ENCODE assay signal across 8 mouse cellular contexts in genomic region chr10:127287271-127287935, GRCm38 (mm10). TPM values are rescaled to one million over a fixed set of nuclear protein-coding genes. Genes with fewer than 3 reads are reported as not detected.
DNase-seq lines count a peak whose midpoint lies in the region; ATAC-seq and TF ChIP-seq lines count a peak whose summit lies in the region.

No protein-coding gene starts in this region.

- no peak for ATAC-seq in heart, embryonic 12.5 days (ENCODE audit: insufficient number of reproducible peaks, low FRiP score)
- ATAC-seq in G1E (ENCODE audit: extremely low read depth, insufficient number of reproducible peaks, low FRiP score, poor library complexity, severe bottlenecking) = no peak
- ATAC-seq in forebrain, postnatal 0 days = no peak

- peak overlapping the region; percentile 84 for H3K9ac ChIP-seq in heart, embryonic 12.5 days
- peak overlapping the region; percentile 75 for H3K9ac ChIP-seq in forebrain, postnatal 0 days

- 74% methylated on average over 15 of the region's 15 CpGs for WGBS in heart, embryonic 12.5 days
- 69% methylated on average over 15 of the region's 15 CpGs for WGBS in forebrain, postnatal 0 days
- WGBS in macrophage (ENCODE audit: missing documents) = 52% methylated on average over 13 of the region's 15 CpGs

- no peaks in the 10 kb centered on the region for H3K9me3 ChIP-seq in heart, embryonic 12.5 days (replicated peaks)
- no peaks in the 10 kb centered on the region for H3K9me3 ChIP-seq in G1E (replicated peaks)
- H3K9me3 ChIP-seq in forebrain, postnatal 0 days (ENCODE audit: low read length) = no peaks in the 10 kb centered on the region

- peaks cover 63% of the 10 kb centered on the region for H3K79me2 ChIP-seq in macrophage (ENCODE audit: inconsistent target)

- TF ChIP-seq CTCF in G1E (IDR thresholded peaks at IDR 0.05; ENCODE audit: low read depth, low read length) = no peak
- no peak for TF ChIP-seq CTCF in forebrain, postnatal 0 days (IDR thresholded peaks at IDR 0.05; ENCODE audit: low read depth)

- H3K4me1 ChIP-seq in heart, embryonic 12.5 days (replicated peaks) = peaks cover 51% of the 10 kb centered on the region
- H3K4me1 ChIP-seq in G1E (ENCODE audit: insufficient read depth, low read depth, low read length) = peaks cover 80% of the 10 kb centered on the region
- peaks cover 20% of the 10 kb centered on the region for H3K4me1 ChIP-seq in forebrain, postnatal 0 days (ENCODE audit: insufficient read depth)

- DNase-seq in heart, adult 8-10 months (ENCODE audit: low spot score) = no peak
- DNase-seq in G1E (ENCODE audit: low spot score) = no peak
- no peak for DNase-seq in forebrain, postnatal 0 days
- no peak for DNase-seq in thymus, postnatal 25 days
- no peak for DNase-seq in adrenal gland, adult 18-20 months (ENCODE audit: low spot score in 2 of 2)
- no peak for DNase-seq in layer of hippocampus, adult 9-11 months

- H3K4me3 ChIP-seq in heart, embryonic 12.5 days = peak overlapping the region; percentile 69
- H3K4me3 ChIP-seq in G1E (ENCODE audit: low read depth, low read length) (peak overlapping the region; percentile 81), macrophage (ENCODE audit: inconsistent target) (peak overlapping the region; percentile 82)
- H3K4me3 ChIP-seq in forebrain, postnatal 0 days (ENCODE audit: low read depth, low read length) = peak overlapping the region; percentile 67

- peak overlapping the region; percentile 99 for H3K27ac ChIP-seq in heart, embryonic 12.5 days (ENCODE audit: poor library complexity, severe bottlenecking)
- peak overlapping the region; percentile 94; the same call in 1 of the 2 replicates for H3K27ac ChIP-seq in forebrain, postnatal 0 days (ENCODE audit: low read depth, low read length)
- peak overlapping the region; percentile 92 for H3K27ac ChIP-seq in macrophage

- peaks cover 50% of the 10 kb centered on the region for H3K36me3 ChIP-seq in heart, embryonic 12.5 days
- peaks cover 63% of the 10 kb centered on the region for H3K36me3 ChIP-seq in G1E (replicated peaks)
- H3K36me3 ChIP-seq in forebrain, postnatal 0 days (ENCODE audit: insufficient read depth) = peaks cover 42% of the 10 kb centered on the region
- peaks cover 34% of the 10 kb centered on the region for H3K36me3 ChIP-seq in macrophage (ENCODE audit: inconsistent target)

- H3K27me3 ChIP-seq in heart, embryonic 12.5 days (replicated peaks) = no peaks in the 10 kb centered on the region
- H3K27me3 ChIP-seq in G1E (ENCODE audit: insufficient read depth, low read length) = no peaks in the 10 kb centered on the region
- H3K27me3 ChIP-seq in forebrain, postnatal 0 days (ENCODE audit: insufficient read depth, low read length) = no peaks in the 10 kb centered on the region

- H3K4me2 ChIP-seq in heart, embryonic 12.5 days = peak overlapping the region; percentile 97
- H3K4me2 ChIP-seq in forebrain, postnatal 0 days (ENCODE audit: low read depth) = peak overlapping the region; percentile 79

RNA-seq across cellular contexts. Expression of gene Mbd6, which starts 1.4 kb away (rescaled TPM):
- 13.6 and 14.6 TPM in 2 replicates for polyA plus RNA-seq in heart, embryonic 12.5 days (2016; fragmentation: Nextera tagmentation; extraction: Ambion mirVana)
- 10 to 100 TPM; 17.6 to 25.5 (median 19.5) TPM for total RNA-seq in heart, adult 8-10 months (2022)
- total RNA-seq in G1E (2014; fragmentation: Nextera tagmentation) (107 and 121 TPM in 2 replicates), G1E (2017) (4.1 and 6.6 TPM in 2 replicates)
- polyA plus RNA-seq in G1E (2012) (239 and 302 TPM in 2 replicates), macrophage (2018) (13.5 to 25.4 TPM (median 19.5 TPM) in 3 replicates)
- 5.9 and 9.4 TPM in 2 replicates for total RNA-seq in forebrain, postnatal 0 days (2014; rRNA removed)
- 4.1 and 4.8 TPM in 2 replicates for polyA plus RNA-seq in forebrain, postnatal 0 days (2015; fragmentation: Nextera tagmentation; extraction: Ambion mirVana)
- total RNA-seq in macrophage (2018; cell fraction: chromatin; rRNA removed) = 100 to 1,000 TPM in 25 of 26 experiments, 10 to 100 TPM in 1; 84.5 to 264 (median 195) TPM
- total RNA-seq in macrophage (2018; cell fraction: cytosol; rRNA removed) = 10 to 100 TPM; 24.6 to 53.2 (median 34.6) TPM
- 100 to 1,000 TPM in 24 of 26 experiments, 10 to 100 TPM in 2; 88.1 to 233 (median 149) TPM for total RNA-seq in macrophage (2018; cell fraction: nucleus; rRNA removed)
- 10 to 100 TPM; 38.9 to 45.4 TPM for total RNA-seq in adrenal gland, adult 18-20 months (2021)

RNA-seq across cellular contexts. Expression of gene Dctn2, which starts 21.2 kb away (rescaled TPM):
- polyA plus RNA-seq in heart, embryonic 12.5 days (2016; fragmentation: Nextera tagmentation; extraction: Ambion mirVana) = 133 and 136 TPM in 2 replicates
- 100 to 1,000 TPM; 143 to 151 (median 146) TPM for total RNA-seq in heart, adult 8-10 months (2022)
- total RNA-seq in G1E (2014; fragmentation: Nextera tagmentation) (135 TPM in 2 replicates), G1E (2017) (139 and 154 TPM in 2 replicates)
- polyA plus RNA-seq in G1E (2012) (161 and 175 TPM in 2 replicates), macrophage (2018) (110 to 121 TPM (median 112 TPM) in 3 replicates)
- total RNA-seq in forebrain, postnatal 0 days (2014; rRNA removed) = 272 and 300 TPM in 2 replicates
- 332 and 343 TPM in 2 replicates for polyA plus RNA-seq in forebrain, postnatal 0 days (2015; fragmentation: Nextera tagmentation; extraction: Ambion mirVana)
- total RNA-seq in macrophage (2018; cell fraction: chromatin; rRNA removed) = 100 to 1,000 TPM; 145 to 323 (median 235) TPM
- total RNA-seq in macrophage (2018; cell fraction: cytosol; rRNA removed) = 100 to 1,000 TPM in 18 of 26 experiments, 10 to 100 TPM in 8; 85.0 to 130 (median 105) TPM
- total RNA-seq in macrophage (2018; cell fraction: nucleus; rRNA removed) = 100 to 1,000 TPM in 25 of 26 experiments, 10 to 100 TPM in 1; 83.9 to 187 (median 136) TPM
- total RNA-seq in adrenal gland, adult 18-20 months (2021) = 100 to 1,000 TPM; 143 to 159 TPM

RNA-seq across cellular contexts. Expression of gene Mars, which starts 24.2 kb away (rescaled TPM):
- 107 and 110 TPM in 2 replicates for polyA plus RNA-seq in heart, embryonic 12.5 days (2016; fragmentation: Nextera tagmentation; extraction: Ambion mirVana)
- 10 to 100 TPM; 42.1 to 48.8 (median 45.4) TPM for total RNA-seq in heart, adult 8-10 months (2022)
- total RNA-seq in G1E (2014; fragmentation: Nextera tagmentation) (97.3 and 102 TPM in 2 replicates), G1E (2017) (109 and 144 TPM in 2 replicates)
- polyA plus RNA-seq in G1E (2012) (104 and 108 TPM in 2 replicates), macrophage (2018) (19.9 to 28.8 TPM (median 20.2 TPM) in 3 replicates)
- 86.4 and 94.4 TPM in 2 replicates for total RNA-seq in forebrain, postnatal 0 days (2014; rRNA removed)
- 95.9 and 98.6 TPM in 2 replicates for polyA plus RNA-seq in forebrain, postnatal 0 days (2015; fragmentation: Nextera tagmentation; extraction: Ambion mirVana)
- total RNA-seq in macrophage (2018; cell fraction: chromatin; rRNA removed) = 10 to 100 TPM in 24 of 26 experiments, 1 to 10 TPM in 2; 6.5 to 62.2 (median 30.8) TPM
- 10 to 100 TPM; 11.1 to 29.3 (median 22.8) TPM for total RNA-seq in macrophage (2018; cell fraction: cytosol; rRNA removed)
- total RNA-seq in macrophage (2018; cell fraction: nucleus; rRNA removed) = 10 to 100 TPM in 23 of 26 experiments, 1 to 10 TPM in 3; 7.3 to 42.5 (median 27.1) TPM
- total RNA-seq in adrenal gland, adult 18-20 months (2021) = 10 to 100 TPM; 80.9 to 98.6 TPM

RNA-seq across cellular contexts. Expression of gene Kif5a, which starts 24.3 kb away (rescaled TPM):
- 0.37 and 0.79 TPM in 2 replicates for polyA plus RNA-seq in heart, embryonic 12.5 days (2016; fragmentation: Nextera tagmentation; extraction: Ambion mirVana)
- 1 to 10 TPM in 2 of 4 experiments, under 1 TPM in 2; 0.54 to 1.6 (median 1.2) TPM for total RNA-seq in heart, adult 8-10 months (2022)
- total RNA-seq in G1E (2014; fragmentation: Nextera tagmentation) (0.10 TPM in 1 of 2 replicates, not detected in the other), G1E (2017) (0.11 and 0.17 TPM in 2 replicates)
- polyA plus RNA-seq in G1E (2012) (0.04 and 0.22 TPM in 2 replicates), macrophage (2018) (0.61 to 0.67 TPM (median 0.63 TPM) in 3 replicates)
- total RNA-seq in forebrain, postnatal 0 days (2014; rRNA removed) = 210 and 223 TPM in 2 replicates
- polyA plus RNA-seq in forebrain, postnatal 0 days (2015; fragmentation: Nextera tagmentation; extraction: Ambion mirVana) = 62.0 and 84.0 TPM in 2 replicates
- 1 to 10 TPM; 1.1 to 8.4 (median 3.0) TPM for total RNA-seq in macrophage (2018; cell fraction: chromatin; rRNA removed)
- under 1 TPM; 0.33 to 0.96 (median 0.56) TPM for total RNA-seq in macrophage (2018; cell fraction: cytosol; rRNA removed)
- 1 to 10 TPM in 18 of 26 experiments, under 1 TPM in 8; 0.46 to 3.2 (median 1.5) TPM for total RNA-seq in macrophage (2018; cell fraction: nucleus; rRNA removed)
- total RNA-seq in adrenal gland, adult 18-20 months (2021) = 1 to 10 TPM; 5.4 to 8.0 TPM

RNA-seq across cellular contexts. Expression of gene Arhgap9, which starts 34.4 kb away (rescaled TPM):
- 0.89 and 1.8 TPM in 2 replicates for polyA plus RNA-seq in heart, embryonic 12.5 days (2016; fragmentation: Nextera tagmentation; extraction: Ambion mirVana)
- total RNA-seq in heart, adult 8-10 months (2022) = 1 to 10 TPM; 1.5 to 3.2 (median 3.0) TPM
- total RNA-seq in G1E (2014; fragmentation: Nextera tagmentation) (43.3 and 43.7 TPM in 2 replicates), G1E (2017) (89.2 and 100 TPM in 2 replicates)
- polyA plus RNA-seq in G1E (2012) (54.8 and 59.5 TPM in 2 replicates), macrophage (2018) (48.5 to 115 TPM (median 70.4 TPM) in 3 replicates)
- 0.52 and 0.69 TPM in 2 replicates for total RNA-seq in forebrain, postnatal 0 days (2014; rRNA removed)
- 0.81 and 0.99 TPM in 2 replicates for polyA plus RNA-seq in forebrain, postnatal 0 days (2015; fragmentation: Nextera tagmentation; extraction: Ambion mirVana)
- 100 to 1,000 TPM in 9 of 26 experiments, 10 to 100 TPM in 16, 1 to 10 TPM in 1; 7.6 to 191 (median 75.7) TPM for total RNA-seq in macrophage (2018; cell fraction: chromatin; rRNA removed)
- 100 to 1,000 TPM in 9 of 26 experiments, 10 to 100 TPM in 17; 57.0 to 121 (median 82.1) TPM for total RNA-seq in macrophage (2018; cell fraction: cytosol; rRNA removed)
- total RNA-seq in macrophage (2018; cell fraction: nucleus; rRNA removed) = 100 to 1,000 TPM in 4 of 26 experiments, 10 to 100 TPM in 22; 18.8 to 137 (median 66.9) TPM
- 1 to 10 TPM; 1.7 to 2.9 TPM for total RNA-seq in adrenal gland, adult 18-20 months (2021)
